Mouse (Mus musculus): ENCODE data around the gene Mars. TPM values are rescaled to one million over a fixed set of nuclear protein-coding genes. Genes with fewer than 3 reads are reported as not detected.

The Mars gene
- total and polyA plus RNA-seq, 3 experiments, result 36.6 to 47.7 (median 42.6) TPM

DNA sequence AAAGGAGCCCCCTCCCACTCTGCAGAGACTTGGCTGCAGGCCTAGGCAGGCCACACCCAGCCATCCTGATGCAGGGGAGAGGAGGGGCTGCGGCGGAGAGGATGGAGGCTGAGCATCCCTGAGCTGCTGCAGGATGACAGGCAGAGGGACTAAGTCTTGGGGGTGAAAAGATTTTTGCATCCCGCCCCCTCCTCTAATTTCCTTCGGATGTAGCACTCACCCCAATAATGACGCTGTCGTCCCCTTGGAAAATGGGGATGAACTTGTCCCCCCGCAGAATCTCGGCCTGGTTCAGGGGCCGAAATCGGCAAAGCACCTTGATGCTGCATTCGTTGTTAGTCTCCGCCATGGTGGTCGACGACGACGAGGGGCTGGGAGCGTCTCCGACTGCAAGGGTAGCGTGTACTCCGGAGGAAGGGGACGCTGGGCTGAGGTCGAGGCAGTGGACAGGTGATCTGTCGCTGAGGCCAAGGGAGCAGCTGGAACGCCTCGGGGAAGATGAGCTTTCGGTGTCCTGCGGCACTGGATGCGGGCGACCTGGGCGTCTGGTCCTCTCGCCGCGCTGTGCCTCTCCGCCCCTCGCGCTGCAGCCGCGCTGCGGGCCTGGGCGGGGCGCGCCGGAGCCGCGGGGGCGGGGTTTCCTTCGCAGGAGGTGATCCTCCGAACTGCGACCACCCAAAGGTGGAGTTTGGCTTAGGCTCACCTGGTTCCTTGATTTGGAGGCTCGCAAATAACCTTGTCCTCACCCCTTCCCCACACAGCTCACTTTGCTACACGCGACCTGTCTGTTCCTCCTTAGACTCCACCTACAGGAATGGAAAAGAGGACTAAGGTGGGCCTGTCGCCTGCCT is 48.8 kb downstream of the Mars start, which contains the start of gene Kif5a:
Gene Kif5a (minus strand): TSS at position 801 of the 851 bp plus-strand sequence.
- DNase-seq, result peak; percentile 42 to 61
- Histone ChIP-seq H3K9ac (ENCODE audit: low read depth, low read length) (peak within 1 kb of the TSS; percentile 44), H3K36me3 (ENCODE audit: control insufficient read depth, insufficient read depth, low read length) (peaks cover 2% of the 10 kb centered on the region; the same call in 1 of the 2 replicates), H3K27ac (no peak within 1 kb of the TSS), H3K4me3 (peak within 1 kb of the TSS; percentile 45), H3K79me2 (replicated peaks; ENCODE audit: control insufficient read depth, insufficient read depth, low read length) (peaks cover 3% of the 10 kb centered on the region; the same call in 1 of the 2 replicates), H3K4me1 (ENCODE audit: control insufficient read depth, insufficient read depth, low read length) (peaks cover 6% of the 10 kb centered on the region), H3K27me3 (ENCODE audit: control insufficient read depth, insufficient read depth, low read length) (no peaks in the 10 kb centered on the region)
- intact Hi-C loops (cut with DNase I), result no loop called here
- WGBS, result 4% methylated on average over 53 of the region's 53 CpGs
- TF ChIP-seq POLR2A (IDR thresholded peaks at IDR 0.05; ENCODE audit: insufficient read depth, low read depth, low read length) (no peak), CTCF (IDR thresholded peaks at IDR 0.05) (no peak), EP300 (IDR thresholded peaks at IDR 0.05; ENCODE audit: insufficient read depth, low read depth, low read length) (no peak)

DNA sequence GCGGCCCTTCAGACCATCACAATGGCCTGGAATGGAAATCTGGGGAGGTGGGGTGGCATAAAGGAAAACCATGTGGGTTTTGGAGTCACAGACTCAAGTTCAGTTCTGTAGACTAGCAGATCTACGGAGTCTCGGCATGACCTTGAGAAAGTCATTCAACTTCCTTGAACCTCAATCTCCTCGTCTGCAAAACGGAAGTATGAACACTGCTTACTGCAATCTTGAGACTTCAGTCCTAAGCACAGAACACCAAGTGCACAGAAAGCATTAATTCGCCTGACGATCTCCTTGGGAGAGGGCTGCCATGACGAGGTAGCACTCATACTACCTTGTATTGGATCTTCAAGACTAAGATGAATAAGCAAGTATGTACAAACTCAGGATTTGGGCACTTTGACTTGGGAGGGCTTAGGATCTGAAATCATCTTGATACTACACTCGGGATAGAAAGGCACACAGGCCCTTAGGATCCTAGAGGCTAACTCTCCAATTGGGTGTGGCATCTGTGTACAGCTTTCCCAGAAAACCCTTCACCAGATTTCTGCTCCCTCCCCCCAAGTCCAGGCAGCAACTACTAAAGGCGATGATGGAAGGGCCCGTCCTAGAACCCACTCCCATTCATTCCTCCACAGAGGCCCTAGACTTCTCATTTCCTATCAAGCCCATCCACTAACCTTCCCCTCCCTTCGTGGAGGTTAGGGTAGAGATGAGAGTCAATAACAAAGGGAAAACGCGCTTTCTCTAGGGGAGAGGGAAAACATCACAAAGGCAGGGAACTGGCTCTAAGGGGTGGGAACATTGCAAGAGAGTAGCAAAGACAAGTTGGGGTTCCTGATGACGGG is 49.7 kb downstream of the Mars start:
- H3K9ac ChIP-seq (ENCODE audit: low read depth, low read length), result no peak overlapping the region
- no peak overlapping the region for H3K4me3 ChIP-seq
- no peak for DNase-seq
- H3K4me1 ChIP-seq (ENCODE audit: control insufficient read depth, insufficient read depth, low read length), result peaks cover 2% of the 10 kb centered on the region; the same call in 1 of the 2 replicates
- H3K36me3 ChIP-seq (ENCODE audit: control insufficient read depth, insufficient read depth, low read length), result no peaks in the 10 kb centered on the region
- TF ChIP-seq POLR2A (IDR thresholded peaks at IDR 0.05; ENCODE audit: insufficient read depth, low read depth, low read length) (no peak), CTCF (IDR thresholded peaks at IDR 0.05) (no peak), EP300 (IDR thresholded peaks at IDR 0.05; ENCODE audit: insufficient read depth, low read depth, low read length) (no peak)
- H3K27ac ChIP-seq, result no peak overlapping the region
- peaks cover 3% of the 10 kb centered on the region; the same call in 1 of the 2 replicates for H3K79me2 ChIP-seq (replicated peaks; ENCODE audit: control insufficient read depth, insufficient read depth, low read length)
- no peaks in the 10 kb centered on the region for H3K27me3 ChIP-seq (ENCODE audit: control insufficient read depth, insufficient read depth, low read length)
- WGBS, result 64% methylated on average over 15 of the region's 15 CpGs
- intact Hi-C loops (cut with DNase I), result no loop called here

DNA sequence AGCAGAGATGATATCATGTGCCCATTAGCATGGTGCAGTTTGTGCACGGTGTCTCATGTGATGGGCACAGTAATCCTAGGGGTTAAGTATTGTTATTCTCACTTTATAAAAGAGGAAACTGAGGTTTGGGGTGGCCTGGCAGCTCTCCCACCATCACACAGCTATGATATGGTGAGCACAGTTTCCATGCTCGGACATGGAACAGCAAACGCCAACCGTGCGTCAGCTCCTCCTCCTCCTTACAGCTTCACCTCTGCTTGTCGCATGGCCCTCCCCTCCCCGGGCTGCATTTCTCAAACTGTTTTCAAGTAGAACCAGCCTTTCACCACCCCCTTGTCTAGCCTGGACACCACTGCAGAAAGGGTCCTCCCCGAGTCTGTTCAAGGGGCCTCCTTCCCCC is 53.1 kb downstream of the Mars start:
- Histone ChIP-seq H3K4me3 (no peak overlapping the region), H3K36me3 (ENCODE audit: control insufficient read depth, insufficient read depth, low read length) (no peaks in the 10 kb centered on the region), H3K27me3 (ENCODE audit: control insufficient read depth, insufficient read depth, low read length) (no peaks in the 10 kb centered on the region), H3K27ac (no peak overlapping the region), H3K9ac (ENCODE audit: low read depth, low read length) (no peak overlapping the region), H3K79me2 (replicated peaks; ENCODE audit: control insufficient read depth, insufficient read depth, low read length) (no peaks in the 10 kb centered on the region), H3K4me1 (ENCODE audit: control insufficient read depth, insufficient read depth, low read length) (peaks cover 2% of the 10 kb centered on the region; the same call in 1 of the 2 replicates)
- TF ChIP-seq CTCF (IDR thresholded peaks at IDR 0.05) (no peak), POLR2A (IDR thresholded peaks at IDR 0.05; ENCODE audit: insufficient read depth, low read depth, low read length) (no peak), EP300 (IDR thresholded peaks at IDR 0.05; ENCODE audit: insufficient read depth, low read depth, low read length) (no peak)
- WGBS, result 73% methylated on average over 8 of the region's 8 CpGs
- intact Hi-C loops (cut with DNase I), result no loop called here
- DNase-seq, result no peak

DNA sequence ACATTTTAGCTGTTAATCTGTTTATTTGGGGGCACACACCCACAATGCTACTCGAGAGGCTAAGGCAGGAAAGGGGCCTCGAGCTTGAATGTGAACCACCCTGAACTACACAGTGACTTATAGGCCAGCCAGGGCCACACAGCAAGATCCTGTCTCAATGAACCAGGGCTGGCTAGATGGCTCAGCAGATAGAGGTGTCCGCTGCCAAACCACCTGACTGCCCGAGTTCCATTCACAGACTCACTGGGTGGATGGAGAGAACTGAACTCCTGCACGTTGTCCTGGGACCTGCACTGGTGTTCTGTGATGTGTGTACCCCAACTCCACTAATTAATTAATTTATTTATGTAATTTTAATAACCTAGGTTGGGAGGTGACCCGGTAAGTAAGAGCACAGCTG is 53.8 kb downstream of the Mars start:
- intact Hi-C loops (cut with DNase I), result no loop called here
- Histone ChIP-seq H3K9ac (ENCODE audit: low read depth, low read length) (no peak overlapping the region), H3K79me2 (replicated peaks; ENCODE audit: control insufficient read depth, insufficient read depth, low read length) (no peaks in the 10 kb centered on the region), H3K36me3 (ENCODE audit: control insufficient read depth, insufficient read depth, low read length) (no peaks in the 10 kb centered on the region), H3K4me3 (no peak overlapping the region), H3K27me3 (ENCODE audit: control insufficient read depth, insufficient read depth, low read length) (no peaks in the 10 kb centered on the region), H3K27ac (no peak overlapping the region), H3K4me1 (ENCODE audit: control insufficient read depth, insufficient read depth, low read length) (peaks cover 2% of the 10 kb centered on the region; the same call in 1 of the 2 replicates)
- TF ChIP-seq EP300 (IDR thresholded peaks at IDR 0.05; ENCODE audit: insufficient read depth, low read depth, low read length), result no peak
- no peak for TF ChIP-seq CTCF (IDR thresholded peaks at IDR 0.05)
- TF ChIP-seq POLR2A (IDR thresholded peaks at IDR 0.05; ENCODE audit: insufficient read depth, low read depth, low read length), result no peak
- WGBS, result 73% methylated on average over 6 of the region's 6 CpGs
- no peak for DNase-seq

DNA sequence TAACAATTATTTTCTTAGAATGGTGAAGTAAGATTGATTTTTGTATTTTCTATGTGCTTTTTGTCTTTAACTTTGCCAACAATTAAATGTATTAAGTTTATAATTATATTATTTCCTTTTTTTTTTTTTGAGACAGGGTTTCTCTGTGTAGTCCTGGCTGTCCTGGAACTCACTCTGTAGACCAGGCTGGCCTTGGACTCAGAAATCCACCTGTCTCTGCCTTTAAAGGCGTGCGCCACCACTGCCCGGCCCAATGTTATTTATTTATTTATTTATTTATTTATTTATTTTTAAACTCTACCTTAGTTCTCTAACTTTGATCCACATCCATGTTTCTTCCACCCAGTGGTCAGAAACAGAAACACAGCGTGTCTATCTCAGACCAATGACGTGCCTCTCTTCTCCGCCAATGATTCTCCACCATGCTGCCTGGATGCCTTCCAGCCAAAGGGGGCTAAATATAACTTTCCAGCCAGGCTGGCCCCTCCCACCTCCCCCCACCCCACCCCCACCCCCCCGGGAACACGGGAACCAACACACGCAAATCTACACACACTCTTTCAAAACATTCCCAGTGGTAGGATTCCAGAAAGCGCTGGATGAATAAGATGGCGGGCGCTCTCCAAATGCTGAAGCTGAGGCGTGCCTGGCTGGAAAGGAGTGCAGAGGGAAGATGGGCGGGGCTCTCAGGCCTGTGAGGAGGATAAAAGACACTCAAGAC is 55.8 kb downstream of the Mars start:
- 19% methylated on average over 14 of the region's 14 CpGs for WGBS
- intact Hi-C loops (cut with DNase I), result no loop called here
- no peak overlapping the region for H3K4me3 ChIP-seq
- TF ChIP-seq POLR2A (IDR thresholded peaks at IDR 0.05; ENCODE audit: insufficient read depth, low read depth, low read length) (no peak), CTCF (IDR thresholded peaks at IDR 0.05) (peak; percentile 54)
- H3K27me3 ChIP-seq (ENCODE audit: control insufficient read depth, insufficient read depth, low read length), result no peaks in the 10 kb centered on the region
- no peaks in the 10 kb centered on the region for H3K36me3 ChIP-seq (ENCODE audit: control insufficient read depth, insufficient read depth, low read length)
- DNase-seq, result peak; percentile 60 to 65
- H3K27ac ChIP-seq, result no peak overlapping the region
- H3K79me2 ChIP-seq (replicated peaks; ENCODE audit: control insufficient read depth, insufficient read depth, low read length), result no peaks in the 10 kb centered on the region
- H3K4me1 ChIP-seq (ENCODE audit: control insufficient read depth, insufficient read depth, low read length), result no peaks in the 10 kb centered on the region
- no peak overlapping the region for H3K9ac ChIP-seq (ENCODE audit: low read depth, low read length)
